Mouse (Mus musculus) forebrain, embryonic 15.5 days (tissue): ENCODE results near the gene Clstn2. TPM values are rescaled to one million over a fixed set of nuclear protein-coding genes. Genes with fewer than 3 reads are reported as not detected.

Experiments
- ATAC-seq: fragments of 200-750 bp; cut with Nextera tagmentation; replicated peaks from 2 replicates; pipeline ENCODE4 v1.8.0; 2017; ENCODE audit warnings: mild to moderate bottlenecking, moderate TSS enrichment, moderate library complexity
- H3K27ac ChIP-seq: fragments of 300-500 bp; sonication (generic); replicated peaks from 2 replicates; pipeline ENCODE4 v1.5.1; 2015; ENCODE audit warnings: mild to moderate bottlenecking, inconsistent platforms
- H3K27me3 ChIP-seq: fragments of 300-500 bp; sonication (generic); 2 replicates; pipeline ENCODE4 v1.6.1; 2015; ENCODE audit warnings: inconsistent platforms
- H3K36me3 ChIP-seq: fragments of 300-500 bp; sonication (generic); 2 replicates; pipeline ENCODE4 v1.6.1; 2015; ENCODE audit warnings: mild to moderate bottlenecking, inconsistent platforms
- H3K4me1 ChIP-seq: fragments of 300-500 bp; sonication (generic); 2 replicates; pipeline ENCODE4 v1.6.1; 2015; ENCODE audit warnings: inconsistent platforms
- H3K4me2 ChIP-seq: fragments of 300-500 bp; sonication (generic); replicated peaks from 2 replicates; pipeline ENCODE4 v1.6.1; 2015; ENCODE audit warnings: mild to moderate bottlenecking, inconsistent platforms
- H3K4me3 ChIP-seq: fragments of 300-500 bp; sonication (generic); 2 replicates; pipeline ENCODE4 v1.5.1; 2015; ENCODE audit warnings: mild to moderate bottlenecking, inconsistent platforms
- H3K9ac ChIP-seq: fragments of 300-500 bp; sonication (generic); replicated peaks from 2 replicates; pipeline ENCODE4 v1.6.1; 2015; ENCODE audit warnings: mild to moderate bottlenecking, inconsistent platforms
- H3K9me3 ChIP-seq: fragments of 300-500 bp; sonication (generic); 2 replicates; pipeline ENCODE4 v1.6.1; 2016; ENCODE audit warnings: inconsistent platforms
- WGBS: fragments of 180-500 bp; shearing (Covaris S2); methylation state at CpG from one replicate; pipeline ENCODE4 v1.1.7; 2015; ENCODE audit warnings: mixed read lengths; 5-methylcytosine and 5-hydroxymethylcytosine counted together
- polyA plus RNA-seq: library from polyadenylated mRNA; unstranded; fragments of >200 nt; fragmentation: Nextera tagmentation; extraction: Ambion mirVana; gene quantifications from 2 replicates; pipeline ENCODE4 v1.2.1, GENCODE M21; 2015

The Clstn2 gene
- polyA plus RNA-seq, 1 experiment from 2014 or later: 19.1 TPM

- WGBS: 70% methylated on average over 6 of the region's 6 CpGs
- no peaks in the 10 kb centered on the region for H3K4me1 ChIP-seq
- no peaks in the 10 kb centered on the region for H3K36me3 ChIP-seq
- no peak overlapping the region for H3K9ac ChIP-seq
- H3K27ac ChIP-seq: no peak overlapping the region
- no peaks in the 10 kb centered on the region for H3K9me3 ChIP-seq
- H3K4me2 ChIP-seq: no peak overlapping the region
- no peaks in the 10 kb centered on the region for H3K27me3 ChIP-seq
- no peak for ATAC-seq
- H3K4me3 ChIP-seq: no peak overlapping the region
Measured at GRCm38 (mm10) chr9:97414876-97415668, 617.9 kb downstream of the Clstn2 start.

- Histone ChIP-seq H3K27ac (no peak overlapping the region), H3K9me3 (no peaks in the 10 kb centered on the region), H3K9ac (no peak overlapping the region), H3K4me3 (no peak overlapping the region), H3K4me1 (no peaks in the 10 kb centered on the region), H3K36me3 (no peaks in the 10 kb centered on the region), H3K27me3 (no peaks in the 10 kb centered on the region), H3K4me2 (no peak overlapping the region)
- no peak for ATAC-seq
- 81% methylated on average over 2 of the region's 2 CpGs for WGBS
Measured at GRCm38 (mm10) chr9:97408142-97408541, 624.8 kb downstream of the Clstn2 start.
